Mouse (Mus musculus) liver, embryonic 14.5 days (tissue): ENCODE results near the gene Orm2.

ENCODE experiments used
- CTCF ChIP-seq: IDR thresholded peaks from 2 replicates; pipeline ENCODE4 v1.5.1; 2016; ENCODE audit warnings: antibody characterized with exemption, low read depth, control low read depth
- EP300 ChIP-seq: IDR thresholded peaks from 2 replicates; pipeline ENCODE4 v1.6.1; 2016; ENCODE audit warnings: antibody characterized with exemption, low read depth

DNA sequence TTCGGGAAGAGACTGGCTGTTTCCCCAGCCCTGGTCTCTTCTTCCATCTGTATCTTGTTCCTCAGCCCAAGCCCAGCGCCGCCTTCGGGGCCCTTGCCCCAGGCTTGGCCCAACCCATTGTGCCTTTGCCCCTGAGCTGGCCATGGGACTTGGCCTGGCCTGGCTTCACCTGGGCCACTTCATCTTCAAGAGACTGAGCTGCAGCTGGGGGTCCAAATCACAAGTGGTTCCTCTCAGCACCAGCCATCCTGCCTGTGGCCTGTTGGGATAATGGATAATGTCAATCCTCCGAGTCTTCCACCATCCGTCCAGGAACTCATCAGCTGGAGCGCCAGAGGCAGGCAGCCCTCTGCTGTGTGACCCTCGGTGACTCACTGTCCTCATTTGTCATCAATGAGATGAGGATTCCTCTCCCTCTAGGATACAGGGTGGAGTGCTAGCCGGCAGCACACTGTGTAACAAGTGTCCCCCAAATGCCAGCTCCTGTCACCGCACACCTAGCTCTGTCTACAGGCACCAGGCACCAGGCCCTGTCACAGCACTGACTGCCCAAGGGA is 35.8 kb downstream of the Orm2 start:
- TF ChIP-seq CTCF (no peak), EP300 (no peak)
